Mouse (Mus musculus) C2C12 (cell line): ENCODE measurements around the gene Ttf2. TPM values are rescaled to one million over a fixed set of nuclear protein-coding genes. Genes with fewer than 3 reads are reported as not detected.

Experiments used
- H3K27me3 ChIP-seq: one replicate; pipeline ENCODE4 v1.6.1; 2011; ENCODE audit not compliant: control insufficient read depth, insufficient read depth, insufficient read length
- H3K36me3 ChIP-seq: one replicate; pipeline ENCODE4 v1.6.1; 2011; ENCODE audit not compliant: control insufficient read depth, insufficient read depth
- H3K4me3 ChIP-seq: one replicate; pipeline ENCODE4 v1.5.1; 2011; ENCODE audit warnings: mild to moderate bottlenecking, control low read depth; ENCODE audit not compliant: poor library complexity, insufficient read depth, severe bottlenecking
- H3K79me2 ChIP-seq: one replicate; pipeline ENCODE4 v1.6.1; 2011; ENCODE audit not compliant: control insufficient read depth, insufficient read depth
- H3K79me3 ChIP-seq: one replicate; pipeline ENCODE4 v1.6.1; 2011; ENCODE audit warnings: low read depth, control low read depth
- H3ac ChIP-seq: one replicate; pipeline ENCODE3; 2011; ENCODE audit warnings: low read depth; ENCODE audit not compliant: control insufficient read depth, insufficient read length
- CEBPB ChIP-seq: IDR thresholded peaks from one replicate; pipeline ENCODE4 v1.6.1; 2011; ENCODE audit warnings: low read depth, mild to moderate bottlenecking, control low read depth, moderate library complexity
- CTCF ChIP-seq: IDR thresholded peaks from one replicate; pipeline ENCODE4 v1.5.1; 2011; ENCODE audit not compliant: control insufficient read depth, insufficient read depth, insufficient read length
- FOSL1 ChIP-seq: IDR thresholded peaks from one replicate; pipeline ENCODE4 v1.8.0; 2011; ENCODE audit warnings: mild to moderate bottlenecking, low read length; ENCODE audit not compliant: poor library complexity, insufficient read depth, severe bottlenecking
- MAX ChIP-seq: IDR thresholded peaks from one replicate; pipeline ENCODE4 v1.6.1; 2011; ENCODE audit warnings: mild to moderate bottlenecking, control low read depth
- MYOD1 ChIP-seq: IDR thresholded peaks from one replicate; pipeline ENCODE4 v1.6.1; 2011; ENCODE audit warnings: low read depth; ENCODE audit not compliant: control insufficient read depth, insufficient read length
- MYOG ChIP-seq: IDR thresholded peaks from one replicate; pipeline ENCODE4 v1.6.1; 2011; ENCODE audit not compliant: control insufficient read depth, insufficient read length; ENCODE audit errors: extremely low read depth
- USF1 ChIP-seq: IDR thresholded peaks from one replicate; pipeline ENCODE4 v1.6.1; 2011; ENCODE audit warnings: low read depth, mild to moderate bottlenecking, control low read depth, moderate library complexity
- polyA plus RNA-seq: library from polyadenylated mRNA; unstranded; fragments of >200 nt; fragmentation: generic; extraction: Trizol; gene quantifications from one replicate; pipeline ENCODE4 v1.2.1, GENCODE M21; 2012; ENCODE audit warnings: missing spikeins

The Ttf2 gene
- polyA plus RNA-seq, 1 experiment, result 10.2 TPM

DNA sequence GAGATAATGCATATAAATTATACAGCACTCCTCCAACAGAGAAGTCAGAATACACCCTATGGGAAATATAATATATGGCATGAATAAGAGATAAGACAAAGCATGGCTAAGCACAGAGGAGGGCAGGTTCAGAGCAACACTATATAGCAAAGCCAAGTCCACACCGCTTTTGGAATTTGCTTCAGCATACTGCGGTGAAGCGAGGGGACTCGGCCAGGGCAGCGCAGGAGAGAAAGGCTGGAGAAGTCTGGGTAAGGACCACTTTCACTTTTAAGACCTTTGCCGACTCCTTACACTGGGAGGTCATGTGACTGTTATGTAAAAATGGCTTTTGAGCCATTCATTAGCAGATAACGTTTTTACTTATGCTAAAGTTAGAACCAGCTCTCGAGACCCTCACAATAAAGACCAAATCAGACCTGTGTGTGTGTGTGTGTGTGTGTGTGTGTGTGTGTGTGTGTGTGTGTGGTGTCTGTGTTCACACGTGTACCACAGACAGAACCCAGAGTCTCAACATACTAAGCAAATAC, 48.8 kb downstream of the Ttf2 start:
- no peak for TF ChIP-seq MYOD1
- TF ChIP-seq MAX, result no peak
- TF ChIP-seq CEBPB, result no peak
- peak; percentile 32 for TF ChIP-seq USF1
- no peaks in the 10 kb centered on the region for H3K79me3 ChIP-seq
- H3ac ChIP-seq, result no peak overlapping the region
- H3K79me2 ChIP-seq, result no peaks in the 10 kb centered on the region
- no peak overlapping the region for H3K4me3 ChIP-seq
- H3K27me3 ChIP-seq, result no peaks in the 10 kb centered on the region
- no peaks in the 10 kb centered on the region for H3K36me3 ChIP-seq

DNA sequence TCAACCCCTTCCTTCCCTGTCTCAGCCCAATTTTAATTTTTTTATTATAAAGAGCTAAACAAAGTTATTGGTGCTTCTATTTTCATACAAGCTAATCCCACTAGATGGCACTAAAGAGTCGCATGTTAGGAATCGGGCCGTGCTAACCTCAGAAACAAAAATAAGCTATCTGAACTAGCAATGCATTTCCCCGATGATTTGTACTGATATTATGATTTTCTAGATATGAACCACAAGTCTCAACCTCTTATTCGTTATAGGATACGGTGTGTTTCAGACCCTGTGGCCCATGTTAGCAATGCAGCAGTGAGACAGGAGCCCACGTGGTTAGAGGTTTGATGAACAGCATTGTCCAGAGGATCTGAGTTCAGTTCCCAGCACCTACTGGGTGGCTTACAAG, 52.6 kb downstream of the Ttf2 start:
- Histone ChIP-seq H3ac (no peak overlapping the region), H3K4me3 (no peak overlapping the region)

DNA sequence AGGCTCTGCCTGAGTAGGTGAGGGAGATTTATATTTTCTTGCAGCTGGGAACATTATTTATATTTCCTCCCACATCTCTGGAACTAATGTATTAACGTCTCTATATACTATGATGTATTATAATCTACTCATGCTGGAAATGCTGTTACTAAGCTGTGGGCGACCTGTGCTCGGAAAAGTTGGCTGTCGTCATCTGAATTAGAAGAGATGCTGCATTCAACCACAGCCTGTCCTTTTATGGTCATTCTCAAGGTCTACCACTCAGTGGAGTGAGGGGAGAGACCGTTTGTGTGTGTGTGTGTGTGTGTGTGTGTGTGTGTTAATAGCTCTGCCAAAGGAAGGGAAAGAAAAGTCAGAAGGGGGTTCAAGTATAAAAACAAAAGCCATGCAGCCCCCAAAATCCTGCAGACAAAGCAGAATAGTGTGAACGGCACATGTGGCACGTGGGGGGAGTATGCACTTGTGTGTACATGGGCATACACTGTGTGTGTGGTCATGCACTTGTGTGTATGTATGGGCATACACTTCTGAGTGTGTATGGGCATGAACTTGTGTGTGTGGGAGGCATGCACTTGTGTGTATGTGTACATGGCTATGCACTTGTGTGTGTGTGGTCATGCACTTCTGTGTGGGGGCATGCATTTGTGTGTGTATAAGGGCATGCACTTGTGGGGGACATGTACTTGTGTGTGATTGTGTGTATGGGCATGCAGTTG, 57.8 kb downstream of the Ttf2 start:
- Histone ChIP-seq H3K36me3 (no peaks in the 10 kb centered on the region), H3K27me3 (no peaks in the 10 kb centered on the region), H3ac (no peak overlapping the region), H3K79me2 (no peaks in the 10 kb centered on the region), H3K79me3 (no peaks in the 10 kb centered on the region), H3K4me3 (no peak overlapping the region)
- TF ChIP-seq USF1 (no peak), MYOD1 (no peak), CTCF (no peak), MAX (no peak), CEBPB (no peak), MYOG (no peak), FOSL1 (no peak)

More for the DNA sequence above, 52.6 kb downstream of the Ttf2 start:
- H3K79me3 ChIP-seq, result no peaks in the 10 kb centered on the region
- H3K36me3 ChIP-seq, result no peaks in the 10 kb centered on the region
- TF ChIP-seq FOSL1, result no peak
- TF ChIP-seq CTCF, result no peak
- TF ChIP-seq MAX, result no peak
- TF ChIP-seq MYOD1, result no peak
- TF ChIP-seq USF1, result no peak
- TF ChIP-seq MYOG, result no peak
- TF ChIP-seq CEBPB, result no peak
- H3K27me3 ChIP-seq, result no peaks in the 10 kb centered on the region
- no peaks in the 10 kb centered on the region for H3K79me2 ChIP-seq

DNA sequence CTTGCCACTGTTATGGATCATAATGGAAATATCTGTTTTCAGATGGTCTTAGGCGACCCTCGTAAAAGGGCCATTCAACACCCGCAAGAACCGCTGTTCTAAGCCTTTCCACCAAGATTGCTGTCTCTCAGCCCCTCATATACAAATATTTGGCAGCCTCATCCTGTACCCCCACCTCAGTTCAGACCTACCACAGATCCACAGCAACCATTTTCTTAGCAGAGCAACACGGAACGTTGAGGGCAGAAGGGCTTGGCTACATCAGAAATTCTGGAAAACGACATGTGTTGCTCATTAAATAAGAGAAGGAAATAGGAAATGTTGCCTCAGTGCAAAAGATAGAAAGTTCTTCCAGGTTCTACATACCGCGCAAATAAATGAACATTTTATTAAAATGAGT, 58.4 kb downstream of the Ttf2 start:
- Histone ChIP-seq H3K27me3 (no peaks in the 10 kb centered on the region), H3K79me2 (no peaks in the 10 kb centered on the region), H3K36me3 (no peaks in the 10 kb centered on the region), H3ac (no peak overlapping the region), H3K79me3 (no peaks in the 10 kb centered on the region), H3K4me3 (no peak overlapping the region)
- no peak for TF ChIP-seq MYOD1
- no peak for TF ChIP-seq MAX
- no peak for TF ChIP-seq CTCF
- no peak for TF ChIP-seq CEBPB
- no peak for TF ChIP-seq MYOG

DNA sequence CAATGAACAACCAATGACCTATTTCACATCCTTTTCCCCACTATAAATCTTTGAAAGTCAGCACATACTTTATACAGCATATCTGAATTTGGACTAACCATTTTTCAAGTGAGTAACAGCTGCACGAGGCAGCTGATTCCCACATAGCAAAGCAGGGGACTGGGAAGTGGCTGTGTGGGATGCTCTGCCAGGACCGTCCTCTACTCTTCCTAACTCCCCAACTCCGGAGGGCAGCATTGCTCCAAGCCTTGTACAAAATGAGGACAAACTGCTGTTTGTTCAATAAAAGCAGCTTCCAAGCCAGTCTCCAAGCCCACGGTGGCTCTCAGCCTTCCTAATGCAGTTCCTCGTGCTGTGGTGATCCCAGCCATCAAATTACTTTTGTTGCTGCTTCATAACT, 58.8 kb downstream of the Ttf2 start:
- Histone ChIP-seq H3K79me3 (no peaks in the 10 kb centered on the region), H3K4me3 (no peak overlapping the region), H3K36me3 (no peaks in the 10 kb centered on the region), H3K79me2 (no peaks in the 10 kb centered on the region), H3ac (no peak overlapping the region), H3K27me3 (no peaks in the 10 kb centered on the region)
- TF ChIP-seq USF1, result no peak

DNA sequence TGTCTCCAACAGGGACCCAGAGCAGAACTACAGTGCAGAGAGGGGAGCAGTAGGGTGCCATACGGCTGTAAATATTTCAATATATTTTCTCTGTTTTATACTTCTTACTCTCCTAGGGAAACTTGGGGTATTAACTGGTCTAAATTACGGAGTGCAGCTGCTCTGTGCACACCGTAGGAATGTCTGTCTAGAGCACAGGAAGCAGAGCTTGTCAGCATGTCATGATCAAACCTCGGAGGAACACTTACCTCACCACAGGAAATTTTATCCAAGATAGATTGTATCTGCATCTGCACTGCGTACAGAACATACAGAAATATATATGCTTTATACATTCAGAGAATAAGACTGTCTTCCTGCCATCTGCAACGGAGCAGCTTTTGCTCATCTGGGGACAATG, 60.9 kb downstream of the Ttf2 start:
- no peak overlapping the region for H3ac ChIP-seq
- no peaks in the 10 kb centered on the region for H3K79me2 ChIP-seq
- H3K27me3 ChIP-seq, result no peaks in the 10 kb centered on the region
- TF ChIP-seq MYOD1, result peak; percentile 45
- no peak for TF ChIP-seq CEBPB
- no peaks in the 10 kb centered on the region for H3K79me3 ChIP-seq
- H3K36me3 ChIP-seq, result no peaks in the 10 kb centered on the region
- no peak overlapping the region for H3K4me3 ChIP-seq
